Mouse (Mus musculus) heart, embryonic 13.5 days (tissue): Measurements from ENCODE around the gene Dedd. TPM values are rescaled to one million over a fixed set of nuclear protein-coding genes. Genes with fewer than 3 reads are reported as not detected.

Experiments used
- ATAC-seq: fragments of 200-750 bp; cut with Nextera tagmentation; 2 replicates; pipeline ENCODE4 v1.8.0; 2017; ENCODE audit warnings: moderate TSS enrichment; ENCODE audit not compliant: insufficient number of reproducible peaks, low FRiP score, low TSS enrichment; ENCODE audit errors: extremely low read depth
- H3K27ac ChIP-seq: fragments of 300-500 bp; sonication (generic); replicated peaks from 2 replicates; pipeline ENCODE4 v1.5.1; 2015; ENCODE audit warnings: moderate library complexity, mild to moderate bottlenecking, inconsistent platforms
- H3K27me3 ChIP-seq: fragments of 300-500 bp; sonication (generic); replicated peaks from 2 replicates; pipeline ENCODE4 v1.6.1; 2015; ENCODE audit warnings: mild to moderate bottlenecking, inconsistent platforms
- H3K36me3 ChIP-seq: fragments of 300-500 bp; sonication (generic); 2 replicates; pipeline ENCODE4 v1.6.1; 2015; ENCODE audit warnings: mild to moderate bottlenecking, inconsistent platforms
- H3K4me1 ChIP-seq: fragments of 300-500 bp; sonication (generic); 2 replicates; pipeline ENCODE4 v1.6.1; 2015; ENCODE audit warnings: inconsistent platforms
- H3K4me2 ChIP-seq: fragments of 300-500 bp; sonication (generic); 2 replicates; pipeline ENCODE4 v1.6.1; 2015; ENCODE audit warnings: inconsistent platforms, mild to moderate bottlenecking, moderate library complexity
- H3K4me3 ChIP-seq: fragments of 300-500 bp; sonication (generic); 2 replicates; pipeline ENCODE4 v1.5.1; 2015; ENCODE audit warnings: moderate library complexity, mild to moderate bottlenecking, inconsistent platforms
- H3K9ac ChIP-seq: fragments of 300-500 bp; sonication (generic); 2 replicates; pipeline ENCODE4 v1.6.1; 2015; ENCODE audit warnings: inconsistent platforms, mild to moderate bottlenecking, moderate library complexity
- H3K9me3 ChIP-seq: fragments of 300-500 bp; sonication (generic); 2 replicates; pipeline ENCODE4 v1.6.1; 2016; ENCODE audit warnings: inconsistent platforms
- WGBS: fragments of 180-500 bp; shearing (Covaris S2); methylation state at CpG from one replicate; pipeline ENCODE4 v1.1.7; 2015; ENCODE audit warnings: mixed read lengths; 5-methylcytosine and 5-hydroxymethylcytosine counted together
- polyA plus RNA-seq: library from polyadenylated mRNA; unstranded; fragments of >200 nt; fragmentation: Nextera tagmentation; extraction: Ambion mirVana; gene quantifications from 2 replicates; pipeline ENCODE4 v1.2.1, GENCODE M21; 2015

Gene Dedd
- polyA plus RNA-seq, 1 experiment from 2014 or later = 34.6 TPM

- 27% methylated on average over 16 of the region's 16 CpGs for whole genome bisulfite sequencing
- peak overlapping the region; percentile 65 for H3K4me3 ChIP-seq
Observed at GRCm38 (mm10) chr1:171361106-171362103, 32.5 kb downstream of the Dedd start.

GRCm38 (mm10) chr1:171365934-171366333, 37.0 kb downstream of the Dedd start:
- no peak for ATAC-seq
- no peaks in the 10 kb centered on the region for H3K36me3 ChIP-seq
- WGBS = 66% methylated on average over 7 of the region's 7 CpGs
- H3K9ac ChIP-seq = no peak overlapping the region
- H3K4me3 ChIP-seq = no peak overlapping the region
- H3K4me1 ChIP-seq = peaks cover 6% of the 10 kb centered on the region
- H3K9me3 ChIP-seq = no peaks in the 10 kb centered on the region
- H3K27ac ChIP-seq = no peak overlapping the region
- peaks cover 15% of the 10 kb centered on the region; the same call in 1 of the 2 replicates for H3K27me3 ChIP-seq
- no peak overlapping the region for H3K4me2 ChIP-seq

More at GRCm38 (mm10) chr1:171361106-171362103, 32.5 kb downstream of the Dedd start:
- ATAC-seq = no peak
- Histone ChIP-seq H3K27me3 (no peaks in the 10 kb centered on the region), H3K27ac (peak overlapping the region; percentile 55; the same call in 1 of the 2 replicates), H3K9ac (peak overlapping the region; percentile 82), H3K9me3 (0 out of 2 replicates have a peak, but pooled peaks cover 3% of the 10 kb centered on the region), H3K36me3 (peaks cover 32% of the 10 kb centered on the region), H3K4me1 (peaks cover 14% of the 10 kb centered on the region), H3K4me2 (peak overlapping the region; percentile 84)

DNA sequence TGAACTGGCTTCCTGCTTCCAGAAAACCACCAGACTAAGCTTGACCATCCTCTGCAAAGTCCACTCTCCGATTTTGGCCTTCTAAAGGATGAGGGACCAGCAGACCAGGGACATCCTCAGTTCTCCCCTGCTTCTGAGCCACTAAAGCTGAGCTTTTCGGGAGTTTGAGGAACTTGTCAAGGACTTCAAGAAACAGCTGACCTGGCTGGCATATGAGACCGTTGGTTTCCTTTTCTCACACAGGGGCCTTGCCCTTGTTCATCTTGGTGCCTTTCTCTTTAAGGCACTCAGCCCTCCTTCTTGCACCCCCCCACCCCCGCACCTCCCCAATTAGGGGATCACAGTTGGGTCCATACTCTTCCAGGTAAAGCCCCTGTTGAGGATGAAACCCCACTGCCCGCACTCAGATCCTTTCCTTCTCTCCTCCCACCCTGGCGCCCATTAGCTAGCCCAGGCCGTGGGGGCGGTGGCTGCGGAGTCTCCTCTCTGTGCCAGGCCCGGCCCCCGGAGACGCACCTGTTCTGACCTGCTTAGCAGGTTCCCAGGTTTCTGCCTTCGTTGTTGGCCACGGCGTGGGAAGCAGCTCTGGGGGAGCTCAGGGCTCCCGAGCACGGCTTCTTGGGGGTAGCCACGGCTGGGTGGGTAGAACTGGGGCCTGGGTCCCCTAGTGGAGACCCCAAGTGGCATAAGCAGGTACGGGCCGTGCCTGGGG, 41.1 kb downstream of the Dedd start, which contains the start of gene Nectin4:
Nectin4 (plus strand) TSS at position 255 of the 712 bp plus-strand sequence.
- Histone ChIP-seq H3K9ac (0 out of 2 replicates have a peak within 1 kb of the TSS, but pooled peaks have one; percentile 12), H3K36me3 (no peaks in the 10 kb centered on the region), H3K4me1 (peaks cover 8% of the 10 kb centered on the region), H3K27me3 (peaks cover 35% of the 10 kb centered on the region; the same call in 1 of the 2 replicates), H3K9me3 (no peaks in the 10 kb centered on the region), H3K4me3 (no peak within 1 kb of the TSS), H3K4me2 (no peak within 1 kb of the TSS), H3K27ac (no peak within 1 kb of the TSS)
- 37% methylated on average over 20 of the region's 20 CpGs for WGBS
- ATAC-seq = no peak

DNA sequence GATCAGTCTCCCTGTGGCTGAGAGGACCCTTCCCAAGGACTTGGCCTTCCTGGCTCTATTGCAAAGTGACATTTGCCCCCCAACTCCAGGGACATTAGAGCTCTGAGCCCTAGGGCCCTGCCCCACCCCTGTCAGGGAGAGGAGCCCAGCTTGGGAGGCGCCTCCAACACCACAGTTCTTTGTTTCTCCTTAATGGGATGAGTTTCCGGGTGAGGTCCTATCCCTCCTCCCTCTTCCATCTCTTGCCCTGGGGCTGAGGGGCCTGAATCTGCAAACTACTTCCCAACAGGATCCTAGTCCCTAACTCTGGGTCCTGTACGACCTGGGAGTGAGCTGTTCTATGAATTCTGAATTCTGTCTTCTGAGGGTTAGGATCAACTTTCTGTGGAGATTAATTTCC, 43.9 kb downstream of the Dedd start:
- Histone ChIP-seq H3K4me3 (no peak overlapping the region), H3K4me2 (no peak overlapping the region), H3K9me3 (no peaks in the 10 kb centered on the region), H3K4me1 (peaks cover 14% of the 10 kb centered on the region), H3K27ac (no peak overlapping the region), H3K9ac (no peak overlapping the region), H3K27me3 (peaks cover 35% of the 10 kb centered on the region; the same call in 1 of the 2 replicates), H3K36me3 (no peaks in the 10 kb centered on the region)
- ATAC-seq = no peak
- 57% methylated on average over 3 of the region's 3 CpGs for WGBS

- no peaks in the 10 kb centered on the region for H3K9me3 ChIP-seq
- H3K27ac ChIP-seq = no peak overlapping the region
- no peak; the same call in 1 of the 2 replicates for ATAC-seq
- H3K4me1 ChIP-seq = peaks cover 14% of the 10 kb centered on the region
- peaks cover 35% of the 10 kb centered on the region; the same call in 1 of the 2 replicates for H3K27me3 ChIP-seq
- no peaks in the 10 kb centered on the region for H3K36me3 ChIP-seq
- H3K9ac ChIP-seq = no peak overlapping the region
- no peak overlapping the region for H3K4me3 ChIP-seq
- 8% methylated on average over 4 of the region's 4 CpGs for WGBS
- H3K4me2 ChIP-seq = no peak overlapping the region; the same call in 1 of the 2 replicates
Observed at GRCm38 (mm10) chr1:171373946-171374345, 45.0 kb downstream of the Dedd start.

- no peak for ATAC-seq
- H3K9me3 ChIP-seq = no peaks in the 10 kb centered on the region
- no peak overlapping the region for H3K27ac ChIP-seq
- H3K4me1 ChIP-seq = peaks cover 26% of the 10 kb centered on the region
- H3K36me3 ChIP-seq = no peaks in the 10 kb centered on the region
- H3K9ac ChIP-seq = no peak overlapping the region
- 39% methylated on average over 9 of the region's 9 CpGs for WGBS
- peaks cover 36% of the 10 kb centered on the region for H3K27me3 ChIP-seq
- no peak overlapping the region for H3K4me3 ChIP-seq
- H3K4me2 ChIP-seq = no peak overlapping the region
Observed at GRCm38 (mm10) chr1:171375646-171376097, 46.7 kb downstream of the Dedd start.

DNA sequence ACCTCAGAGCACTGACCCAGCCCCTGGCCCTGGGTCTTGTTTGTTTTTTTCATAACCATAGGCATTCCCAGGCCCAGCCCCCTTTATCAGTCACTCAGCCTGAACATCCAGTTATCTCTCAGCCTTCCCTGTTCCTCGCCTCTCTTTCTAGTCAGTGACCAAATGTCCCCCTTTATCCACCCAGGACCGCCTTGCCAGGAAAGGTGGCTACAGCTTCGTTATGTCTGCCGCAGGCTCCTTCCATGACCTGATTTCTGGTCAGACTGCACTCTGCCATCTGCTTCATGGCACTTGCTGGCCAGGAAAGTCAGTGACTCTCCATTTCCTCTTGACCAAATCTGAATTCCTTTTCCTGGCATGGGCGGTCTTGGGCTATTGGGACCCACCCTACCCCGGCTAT, 49.4 kb downstream of the Dedd start:
- peaks cover 31% of the 10 kb centered on the region for H3K27me3 ChIP-seq
- WGBS = 62% methylated on average over 6 of the region's 6 CpGs
- H3K4me2 ChIP-seq = no peak overlapping the region
- H3K4me1 ChIP-seq = peaks cover 26% of the 10 kb centered on the region
- H3K27ac ChIP-seq = no peak overlapping the region
- ATAC-seq = no peak
- H3K9ac ChIP-seq = no peak overlapping the region
- H3K36me3 ChIP-seq = no peaks in the 10 kb centered on the region
- no peaks in the 10 kb centered on the region for H3K9me3 ChIP-seq
- H3K4me3 ChIP-seq = no peak overlapping the region

DNA sequence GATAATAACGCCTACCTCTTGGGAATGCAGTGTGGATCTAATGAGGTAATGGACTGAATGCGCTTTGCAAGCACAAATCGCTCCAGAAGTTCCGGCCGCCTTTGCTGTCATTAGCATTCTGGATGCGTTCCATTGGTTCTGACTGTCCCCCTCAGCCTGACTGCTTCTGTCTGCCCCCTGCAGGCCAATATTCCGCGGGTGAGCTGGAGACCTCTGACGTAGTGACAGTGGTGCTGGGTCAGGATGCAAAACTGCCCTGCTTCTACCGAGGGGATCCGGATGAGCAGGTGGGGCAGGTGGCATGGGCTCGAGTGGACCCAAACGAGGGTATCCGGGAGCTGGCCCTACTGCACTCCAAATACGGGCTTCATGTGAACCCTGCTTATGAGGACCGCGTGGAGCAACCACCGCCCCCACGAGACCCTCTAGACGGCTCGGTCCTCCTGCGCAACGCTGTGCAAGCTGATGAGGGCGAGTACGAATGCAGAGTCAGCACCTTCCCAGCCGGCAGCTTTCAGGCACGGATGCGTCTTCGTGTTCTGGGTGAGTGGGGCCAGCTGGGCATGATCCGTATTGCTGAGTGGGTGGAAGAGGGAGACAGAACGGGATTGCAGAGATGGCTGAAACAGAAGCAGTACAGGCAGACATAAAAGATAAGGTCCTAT, 51.1 kb downstream of the Dedd start:
- H3K36me3 ChIP-seq = no peaks in the 10 kb centered on the region
- peak overlapping the region; percentile 41 for H3K4me3 ChIP-seq
- H3K4me2 ChIP-seq = peak overlapping the region; percentile 68
- H3K27ac ChIP-seq = no peak overlapping the region
- peak overlapping the region; percentile 66 for H3K9ac ChIP-seq
- H3K9me3 ChIP-seq = no peaks in the 10 kb centered on the region
- H3K27me3 ChIP-seq = peaks cover 39% of the 10 kb centered on the region
- 3% methylated on average over 31 of the region's 31 CpGs for WGBS
- no peak for ATAC-seq
- H3K4me1 ChIP-seq = peaks cover 18% of the 10 kb centered on the region

DNA sequence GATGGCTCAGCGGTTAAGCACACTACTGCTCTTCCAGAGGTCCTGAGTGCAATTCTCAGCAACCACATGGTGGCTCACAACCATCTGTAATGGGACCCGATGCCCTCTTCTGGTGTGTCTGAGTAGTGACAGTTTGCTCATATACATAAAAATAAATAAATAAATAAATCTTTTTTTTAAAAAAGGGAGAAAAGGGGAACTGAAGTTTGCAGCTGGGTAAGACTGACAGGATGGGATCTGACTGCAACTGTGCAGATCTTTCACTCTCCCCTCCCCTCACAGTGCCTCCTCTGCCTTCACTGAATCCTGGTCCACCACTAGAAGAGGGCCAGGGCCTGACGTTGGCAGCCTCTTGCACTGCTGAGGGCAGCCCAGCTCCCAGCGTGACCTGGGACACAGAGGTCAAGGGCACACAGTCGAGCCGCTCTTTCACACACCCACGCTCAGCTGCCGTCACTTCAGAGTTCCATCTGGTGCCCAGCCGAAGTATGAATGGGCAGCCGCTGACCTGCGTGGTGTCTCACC, 53.2 kb downstream of the Dedd start:
- WGBS = 75% methylated on average over 11 of the region's 11 CpGs
- Histone ChIP-seq H3K27me3 (peaks cover 39% of the 10 kb centered on the region), H3K9me3 (no peaks in the 10 kb centered on the region), H3K4me1 (peaks cover 12% of the 10 kb centered on the region), H3K4me3 (no peak overlapping the region), H3K9ac (no peak overlapping the region), H3K36me3 (no peaks in the 10 kb centered on the region), H3K27ac (no peak overlapping the region), H3K4me2 (no peak overlapping the region)
- no peak for ATAC-seq

- Histone ChIP-seq H3K36me3 (no peaks in the 10 kb centered on the region), H3K4me3 (no peak overlapping the region), H3K4me2 (no peak overlapping the region), H3K9me3 (no peaks in the 10 kb centered on the region), H3K27me3 (peaks cover 36% of the 10 kb centered on the region), H3K27ac (no peak overlapping the region), H3K9ac (no peak overlapping the region), H3K4me1 (peaks cover 10% of the 10 kb centered on the region)
- 66% methylated on average over 9 of the region's 9 CpGs for WGBS
- ATAC-seq = no peak
Observed at GRCm38 (mm10) chr1:171384361-171384760, 55.4 kb downstream of the Dedd start.
